Mouse (Mus musculus): ENCODE measurements around the gene Mllt10. TPM values are rescaled to one million over a fixed set of nuclear protein-coding genes. Genes with fewer than 3 reads are reported as not detected.

Gene Mllt10
- polyA plus RNA-seq (2015; fragmentation: Nextera tagmentation; extraction: Ambion mirVana): 34.9 and 37.8 TPM in 2 replicates

DNA sequence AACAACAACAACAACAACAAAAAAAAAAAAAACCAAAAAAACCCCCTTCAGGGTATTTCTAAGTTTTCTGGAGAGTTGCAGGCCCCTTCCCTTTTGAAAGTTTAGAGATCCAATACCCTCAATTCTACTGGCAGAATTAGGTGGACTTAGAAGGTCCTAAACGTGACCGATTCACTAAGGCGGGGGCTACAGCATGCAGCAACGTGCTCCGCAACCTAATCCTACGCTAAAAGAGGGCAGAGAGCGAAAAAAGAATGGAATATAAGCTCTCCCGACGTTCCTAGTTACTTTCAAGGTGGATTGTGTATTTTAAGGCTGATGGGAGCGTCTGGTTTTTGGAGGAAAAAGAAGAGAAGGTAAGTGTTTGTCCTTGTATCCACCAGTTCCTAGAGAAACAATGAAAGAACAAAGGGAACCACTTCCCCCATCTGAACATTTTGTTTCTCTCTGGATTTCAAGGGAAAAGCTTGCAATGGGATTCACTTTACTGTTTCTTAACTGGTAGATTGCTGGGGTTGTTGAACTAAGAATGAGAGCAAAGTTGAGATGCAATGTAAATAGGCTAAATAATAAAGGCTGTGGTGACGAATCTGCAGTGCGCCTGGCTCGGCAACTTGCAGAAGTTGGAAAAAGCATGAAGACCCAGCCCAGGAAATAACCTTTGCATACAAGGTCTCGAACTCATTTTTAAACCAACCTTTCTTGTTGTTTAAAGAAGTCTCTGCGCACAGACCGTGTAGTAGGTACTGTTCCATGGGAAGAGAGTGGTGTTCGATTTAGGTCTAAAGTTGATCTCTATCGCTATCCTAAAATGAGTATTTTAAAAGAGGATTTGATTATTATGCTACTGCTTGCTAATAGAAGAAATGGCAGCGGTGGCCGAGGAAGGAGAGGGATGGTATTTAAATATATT, at the start of gene Mllt10:
TSS of gene Mllt10 (plus strand) at position 222 of the 913 bp plus-strand sequence.

DNA sequence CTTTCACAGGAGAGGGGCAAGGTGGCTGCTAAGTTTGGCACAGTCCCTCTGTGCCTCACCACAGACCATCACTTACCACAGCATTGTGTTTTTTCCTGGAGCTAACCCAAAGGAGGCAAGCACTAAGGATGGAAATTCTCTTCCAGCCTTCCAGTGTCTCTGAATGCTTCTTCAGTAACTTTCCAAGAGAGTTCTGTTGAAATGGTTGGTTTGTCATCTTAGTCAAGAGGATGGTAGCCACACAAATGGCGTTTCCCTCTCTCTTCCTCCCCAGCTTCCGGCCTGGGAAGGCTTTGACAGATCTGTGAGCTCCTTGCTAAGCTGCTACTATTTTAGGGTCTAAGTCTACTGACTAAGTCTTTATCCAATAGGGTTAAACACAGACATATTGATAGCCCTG, 17.5 kb upstream of the Mllt10 start, which contains the start of gene A930004D18Rik:
TSS of gene A930004D18Rik (minus strand) at position 247 of the 400 bp plus-strand sequence.

DNA sequence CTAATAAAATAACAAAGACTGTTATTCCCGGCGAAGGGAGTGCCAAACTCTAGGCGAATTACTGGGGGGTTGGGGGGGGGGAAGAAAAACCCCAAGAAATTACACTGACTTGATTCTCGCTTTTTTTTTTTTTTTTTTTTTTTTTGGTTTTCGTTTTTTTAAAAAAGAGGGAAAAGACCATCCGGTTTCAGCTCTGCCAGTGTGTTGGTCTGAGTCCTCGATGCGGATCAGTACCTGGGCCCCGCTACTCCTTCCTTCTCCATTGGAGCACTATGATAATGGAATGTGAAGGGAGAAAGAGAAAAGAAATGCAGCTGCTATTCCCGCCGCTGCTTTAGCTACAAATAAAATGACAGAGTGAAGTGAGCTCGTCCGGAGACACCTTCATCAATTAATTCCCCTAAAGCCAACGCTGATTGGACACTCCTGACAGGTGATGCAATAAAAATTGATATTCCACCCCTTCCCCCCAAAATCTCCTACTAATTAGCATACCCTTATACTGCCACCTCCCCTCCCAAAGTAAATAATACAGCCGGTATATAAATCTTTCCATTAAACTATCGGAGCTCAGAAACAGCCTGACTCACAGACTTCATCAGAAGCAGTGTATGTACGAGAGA, 6.5 kb upstream of the Mllt10 start, which contains the start of gene Skida1:
TSS of gene Skida1 (minus strand) at position 599 of the 623 bp plus-strand sequence.

Small RNA genes lying within 50 kb of the gene (microRNA-seq; reads per million reads assigned to microRNA genes)
- gene Gm23638 (not detected), gene Mir7655 (2.6 reads per million)

Other genes starting within 250 kb of the Mllt10 start
- gene H2al2a, start 58.3 kb upstream of the Mllt10 start, polyA plus RNA-seq (2015; fragmentation: Nextera tagmentation; extraction: Ambion mirVana): not detected in 2 replicates
- gene A930004D18Rik, start 17.5 kb upstream of the Mllt10 start, polyA plus RNA-seq (2015; fragmentation: Nextera tagmentation; extraction: Ambion mirVana): 9.7 and 12.7 TPM in 2 replicates
- 3.1 and 3.4 TPM in 2 replicates for gene Skida1, start 6.2 kb upstream of the Mllt10 start, polyA plus RNA-seq (2015; fragmentation: Nextera tagmentation; extraction: Ambion mirVana)

Measured in neural tube, postnatal 0 days (tissue).